Mouse (Mus musculus): ENCODE data around the gene Rmnd1.

The Rmnd1 gene

DNA sequence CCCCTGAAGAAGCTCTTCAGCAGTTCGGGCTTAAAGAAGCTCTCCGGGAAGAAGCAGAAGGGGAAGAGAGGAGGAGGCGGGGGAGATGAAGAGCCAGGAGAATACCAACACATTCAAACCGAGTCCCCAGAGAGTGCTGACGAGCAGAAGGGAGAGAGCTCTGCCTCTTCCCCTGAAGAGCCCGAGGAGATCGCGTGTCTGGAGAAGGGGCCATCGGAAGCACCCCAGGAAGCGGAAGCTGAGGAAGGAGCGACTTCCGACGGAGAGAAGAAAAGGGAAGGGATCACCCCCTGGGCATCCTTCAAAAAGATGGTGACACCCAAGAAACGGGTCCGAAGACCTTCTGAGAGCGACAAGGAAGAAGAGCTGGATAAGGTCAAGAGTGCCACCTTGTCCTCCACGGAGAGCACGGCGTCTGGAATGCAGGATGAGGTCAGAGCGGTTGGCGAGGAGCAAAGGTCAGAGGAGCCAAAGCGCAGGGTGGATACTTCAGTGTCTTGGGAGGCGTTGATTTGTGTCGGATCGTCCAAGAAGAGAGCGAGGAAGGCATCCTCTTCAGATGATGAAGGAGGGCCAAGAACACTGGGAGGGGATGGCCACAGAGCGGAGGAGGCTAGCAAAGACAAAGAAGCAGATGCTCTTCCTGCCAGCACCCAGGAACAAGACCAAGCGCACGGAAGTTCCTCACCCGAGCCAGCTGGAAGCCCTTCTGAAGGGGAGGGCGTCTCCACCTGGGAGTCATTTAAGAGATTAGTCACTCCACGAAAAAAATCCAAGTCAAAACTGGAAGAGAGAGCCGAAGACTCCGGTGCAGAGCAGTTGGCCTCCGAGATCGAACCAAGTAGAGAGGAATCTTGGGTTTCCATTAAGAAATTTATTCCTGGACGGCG is 77.6 kb downstream of the Rmnd1 start:
- DNase-seq (ENCODE audit: low spot score), result no peak
